Mouse (Mus musculus) kidney, embryonic 15.5 days (tissue): ENCODE data around the gene Fam149b. TPM values are rescaled to one million over a fixed set of nuclear protein-coding genes. Genes with fewer than 3 reads are reported as not detected.
A peak's percentile ranks its signal among the peaks of the same experiment; 100 is the strongest.

Source experiments
- ATAC-seq: fragments of 200-750 bp; cut with Nextera tagmentation; replicated peaks from 2 replicates; pipeline ENCODE4 v1.8.0; 2017; ENCODE audit warnings: moderate TSS enrichment; ENCODE audit not compliant: low FRiP score
- H3K27ac ChIP-seq: fragments of 300-500 bp; sonication (generic); 2 replicates; pipeline ENCODE4 v1.5.1; 2015; ENCODE audit warnings: mild to moderate bottlenecking, inconsistent platforms
- H3K27me3 ChIP-seq: fragments of 300-500 bp; sonication (generic); 2 replicates; pipeline ENCODE4 v1.6.1; 2015; ENCODE audit warnings: inconsistent platforms
- H3K36me3 ChIP-seq: fragments of 300-500 bp; sonication (generic); 2 replicates; pipeline ENCODE4 v1.6.1; 2015; ENCODE audit warnings: inconsistent platforms
- H3K4me1 ChIP-seq: fragments of 300-500 bp; sonication (generic); 2 replicates; pipeline ENCODE4 v1.6.1; 2015; ENCODE audit warnings: inconsistent platforms
- H3K4me2 ChIP-seq: fragments of 300-500 bp; sonication (generic); 2 replicates; pipeline ENCODE4 v1.6.1; 2015; ENCODE audit warnings: moderate library complexity, mild to moderate bottlenecking, inconsistent platforms
- H3K4me3 ChIP-seq: fragments of 300-500 bp; sonication (generic); replicated peaks from 2 replicates; pipeline ENCODE4 v1.5.1; 2015; ENCODE audit warnings: mild to moderate bottlenecking, inconsistent platforms
- H3K9ac ChIP-seq: fragments of 300-500 bp; sonication (generic); 2 replicates; pipeline ENCODE4 v1.6.1; 2015; ENCODE audit warnings: mild to moderate bottlenecking, inconsistent platforms
- H3K9me3 ChIP-seq: fragments of 300-500 bp; sonication (generic); replicated peaks from 2 replicates; pipeline ENCODE4 v1.6.1; 2016; ENCODE audit warnings: inconsistent platforms
- WGBS: fragments of 180-500 bp; shearing (Covaris S2); methylation state at CpG from one replicate; pipeline ENCODE4 v1.1.7; 2015; ENCODE audit warnings: mixed read lengths; 5-methylcytosine and 5-hydroxymethylcytosine counted together
- polyA plus RNA-seq: library from polyadenylated mRNA; unstranded; fragments of >200 nt; fragmentation: Nextera tagmentation; extraction: Ambion mirVana; gene quantifications from 2 replicates; pipeline ENCODE4 v1.2.1, GENCODE M21; 2015

Fam149b gene
- polyA plus RNA-seq, 1 experiment from 2014 or later = 40.0 TPM

DNA sequence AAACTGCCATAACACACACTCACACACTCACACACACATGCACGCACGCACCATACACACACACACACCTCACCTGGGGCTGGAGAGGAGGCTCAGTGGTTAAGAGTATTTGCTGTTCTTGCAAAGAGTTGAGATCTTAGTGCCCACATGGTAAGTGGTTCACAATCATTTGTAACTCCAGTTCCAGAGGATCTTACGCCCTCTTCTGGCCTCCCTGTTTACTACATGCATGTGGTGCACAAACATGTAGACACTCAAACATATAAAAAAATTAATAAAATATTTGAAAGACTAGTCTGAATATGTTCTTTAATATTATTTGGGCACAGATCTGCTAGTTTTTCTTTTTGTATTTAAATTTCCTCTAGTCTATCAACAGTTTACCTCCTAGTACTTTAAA lies 20.3 kb downstream of the Fam149b start:
- Histone ChIP-seq H3K9me3 (no peaks in the 10 kb centered on the region), H3K27ac (no peak overlapping the region), H3K4me3 (no peak overlapping the region), H3K9ac (no peak overlapping the region), H3K4me1 (no peaks in the 10 kb centered on the region), H3K27me3 (no peaks in the 10 kb centered on the region), H3K4me2 (no peak overlapping the region), H3K36me3 (peaks cover 88% of the 10 kb centered on the region)
- ATAC-seq = no peak
- 93% methylated on average over 3 of the region's 3 CpGs for WGBS

- Histone ChIP-seq H3K9ac (no peak overlapping the region), H3K27ac (no peak overlapping the region), H3K36me3 (peaks cover 86% of the 10 kb centered on the region), H3K4me2 (no peak overlapping the region), H3K4me1 (no peaks in the 10 kb centered on the region), H3K27me3 (no peaks in the 10 kb centered on the region), H3K4me3 (no peak overlapping the region), H3K9me3 (no peaks in the 10 kb centered on the region)
- 83% methylated on average over 7 of the region's 7 CpGs for WGBS
- ATAC-seq = no peak
Observed at GRCm38 (mm10) chr14:20370798-20371197, 22.8 kb downstream of the Fam149b start.

DNA sequence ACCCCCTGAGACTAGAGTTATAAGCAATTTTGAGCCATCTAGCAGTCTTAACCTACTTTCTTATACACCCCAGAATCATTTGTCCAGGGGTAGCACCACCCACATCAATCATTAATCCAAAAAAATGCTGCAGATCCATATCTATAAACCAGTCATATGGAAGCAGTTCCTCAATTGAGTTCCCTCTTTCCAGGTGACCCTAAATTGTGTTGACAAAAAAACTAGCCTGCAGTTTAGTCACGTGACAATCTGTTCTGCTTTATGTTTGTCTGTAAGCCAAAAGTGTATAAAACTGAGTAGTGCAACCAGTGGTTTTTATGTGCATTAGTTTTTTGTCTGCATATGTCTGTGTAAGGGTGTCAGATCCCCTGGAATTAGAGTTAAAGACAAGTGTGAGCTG lies 23.9 kb downstream of the Fam149b start:
- ATAC-seq = no peak
- WGBS = 83% methylated on average over 1 of the region's 1 CpGs
- H3K4me3 ChIP-seq = no peak overlapping the region
- no peaks in the 10 kb centered on the region for H3K27me3 ChIP-seq
- H3K36me3 ChIP-seq = peaks cover 86% of the 10 kb centered on the region
- no peak overlapping the region for H3K4me2 ChIP-seq
- no peaks in the 10 kb centered on the region for H3K9me3 ChIP-seq
- H3K27ac ChIP-seq = no peak overlapping the region
- H3K4me1 ChIP-seq = no peaks in the 10 kb centered on the region
- no peak overlapping the region for H3K9ac ChIP-seq

DNA sequence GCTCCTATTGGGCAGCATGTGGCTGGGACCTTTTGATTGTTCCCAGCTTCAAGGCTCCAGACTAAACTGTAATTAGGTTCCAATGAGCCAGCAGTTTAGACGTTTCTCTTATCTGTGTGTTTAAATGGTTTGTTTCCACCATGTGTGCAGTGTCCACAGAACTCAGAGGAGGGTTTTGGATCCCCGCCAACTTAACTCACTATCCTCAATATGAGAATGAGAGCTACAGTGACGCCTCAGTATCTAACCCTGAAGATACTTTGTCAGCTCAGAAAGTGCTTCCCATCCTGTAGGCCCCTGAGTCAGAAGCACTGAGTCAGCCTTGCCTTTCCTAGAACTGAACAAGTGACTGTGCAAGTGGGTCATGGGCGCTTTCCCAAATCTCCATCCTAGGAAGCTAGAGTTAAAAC lies 29.2 kb downstream of the Fam149b start:
- Histone ChIP-seq H3K27ac (no peak overlapping the region), H3K27me3 (no peaks in the 10 kb centered on the region), H3K36me3 (peaks cover 74% of the 10 kb centered on the region), H3K9me3 (no peaks in the 10 kb centered on the region), H3K9ac (no peak overlapping the region), H3K4me2 (no peak overlapping the region), H3K4me3 (no peak overlapping the region), H3K4me1 (no peaks in the 10 kb centered on the region)
- 76% methylated on average over 4 of the region's 4 CpGs for WGBS
- ATAC-seq = no peak

DNA sequence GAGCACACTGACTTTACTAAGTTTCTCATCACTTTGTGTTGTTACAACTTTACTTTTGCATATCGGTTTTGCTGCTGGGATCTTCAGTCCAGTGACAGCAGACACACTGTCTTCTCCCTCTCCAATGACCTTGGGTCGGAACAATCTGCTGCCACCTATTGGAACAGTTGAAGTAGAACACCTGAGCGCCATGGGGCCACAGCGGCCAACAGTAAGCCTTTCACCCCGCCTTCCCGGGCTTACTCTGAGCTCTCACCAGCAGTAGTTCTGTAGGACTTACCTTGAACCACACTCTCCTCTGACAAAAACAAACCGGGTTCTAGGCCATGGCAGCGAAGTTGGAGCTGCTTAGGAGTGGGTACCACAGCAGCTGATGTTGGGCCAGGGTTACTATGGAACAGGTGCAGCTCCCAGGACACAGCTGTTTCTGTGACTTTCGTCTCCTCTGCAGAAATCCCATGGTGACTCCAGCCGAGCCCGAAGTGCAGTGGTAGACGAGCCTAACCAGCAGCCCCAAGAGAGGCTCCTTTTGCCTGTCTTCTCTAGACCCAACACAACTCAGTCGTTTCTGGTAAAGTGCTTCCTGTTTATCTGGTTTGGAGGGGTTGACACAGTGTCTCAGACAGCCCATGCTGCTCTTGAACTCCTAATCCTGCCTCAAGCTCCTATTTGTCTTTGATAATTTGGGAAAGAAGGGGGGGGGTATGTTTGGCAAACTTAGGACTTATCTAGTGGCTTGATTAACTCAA lies 30.5 kb downstream of the Fam149b start:
- no peak overlapping the region for H3K27ac ChIP-seq
- H3K4me2 ChIP-seq = no peak overlapping the region
- no peaks in the 10 kb centered on the region for H3K27me3 ChIP-seq
- no peak overlapping the region for H3K9ac ChIP-seq
- peaks cover 74% of the 10 kb centered on the region for H3K36me3 ChIP-seq
- H3K4me1 ChIP-seq = no peaks in the 10 kb centered on the region
- 40% methylated on average over 13 of the region's 13 CpGs for WGBS
- H3K4me3 ChIP-seq = no peak overlapping the region
- H3K9me3 ChIP-seq = no peaks in the 10 kb centered on the region
- peak; percentile 56; the same call in 1 of the 2 replicates for ATAC-seq

DNA sequence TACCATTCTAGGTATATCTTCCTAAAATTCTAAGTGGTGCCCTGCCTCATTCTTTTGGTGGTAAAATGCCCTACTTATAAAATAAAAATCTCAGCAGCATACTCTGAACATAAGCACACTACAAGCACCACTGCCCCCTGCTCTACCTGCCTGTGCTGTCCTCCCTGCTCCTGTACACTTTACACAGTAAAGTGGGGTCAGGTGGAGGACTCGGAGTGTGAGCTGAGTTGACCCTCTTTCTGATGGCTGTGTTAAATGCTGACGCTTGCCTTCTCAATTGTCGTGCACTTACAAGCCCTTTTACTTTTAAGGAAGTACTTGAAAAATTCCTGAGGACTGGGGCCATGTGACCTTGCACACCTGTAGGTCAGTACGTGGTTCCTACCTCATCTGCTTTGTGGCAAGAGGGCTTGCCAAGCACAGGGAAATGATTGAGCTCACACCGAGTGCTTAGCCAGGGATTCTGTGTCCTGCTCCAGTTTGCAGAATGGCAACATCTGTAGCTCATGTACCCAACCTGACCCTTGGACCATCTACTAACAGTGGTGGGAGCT lies 31.2 kb downstream of the Fam149b start:
- no peak overlapping the region for H3K4me3 ChIP-seq
- no peak overlapping the region for H3K4me2 ChIP-seq
- ATAC-seq = no peak
- no peaks in the 10 kb centered on the region for H3K27me3 ChIP-seq
- no peaks in the 10 kb centered on the region for H3K9me3 ChIP-seq
- 89% methylated on average over 5 of the region's 5 CpGs for WGBS
- H3K27ac ChIP-seq = no peak overlapping the region
- H3K9ac ChIP-seq = no peak overlapping the region
- H3K4me1 ChIP-seq = no peaks in the 10 kb centered on the region
- H3K36me3 ChIP-seq = peaks cover 74% of the 10 kb centered on the region

GRCm38 (mm10) chr14:20379753-20380430 lies 31.9 kb downstream of the Fam149b start:
- 83% methylated on average over 9 of the region's 9 CpGs for WGBS
- no peak overlapping the region for H3K4me2 ChIP-seq
- H3K9me3 ChIP-seq = no peaks in the 10 kb centered on the region
- H3K27me3 ChIP-seq = no peaks in the 10 kb centered on the region
- no peak overlapping the region for H3K27ac ChIP-seq
- H3K4me1 ChIP-seq = no peaks in the 10 kb centered on the region
- no peak overlapping the region for H3K4me3 ChIP-seq
- H3K9ac ChIP-seq = no peak overlapping the region
- H3K36me3 ChIP-seq = peaks cover 76% of the 10 kb centered on the region
- ATAC-seq = no peak

- WGBS = under 1% methylated on average over 59 of the region's 59 CpGs
- Histone ChIP-seq H3K4me2 (peak within 1 kb of the TSS; percentile 79), H3K36me3 (peaks cover 60% of the 10 kb centered on the region), H3K9me3 (no peaks in the 10 kb centered on the region), H3K27me3 (no peaks in the 10 kb centered on the region), H3K9ac (peak within 1 kb of the TSS; percentile 76), H3K4me1 (peaks cover 38% of the 10 kb centered on the region), H3K4me3 (peak within 1 kb of the TSS; percentile 77), H3K27ac (peak within 1 kb of the TSS; percentile 91)
- peak; percentile 83 for ATAC-seq
Observed at GRCm38 (mm10) chr14:20388441-20389129, 40.6 kb downstream of the Fam149b start, which contains the start of gene Dnajc9. TSS of gene Dnajc9 (minus strand) at chr14:20388910.

DNA sequence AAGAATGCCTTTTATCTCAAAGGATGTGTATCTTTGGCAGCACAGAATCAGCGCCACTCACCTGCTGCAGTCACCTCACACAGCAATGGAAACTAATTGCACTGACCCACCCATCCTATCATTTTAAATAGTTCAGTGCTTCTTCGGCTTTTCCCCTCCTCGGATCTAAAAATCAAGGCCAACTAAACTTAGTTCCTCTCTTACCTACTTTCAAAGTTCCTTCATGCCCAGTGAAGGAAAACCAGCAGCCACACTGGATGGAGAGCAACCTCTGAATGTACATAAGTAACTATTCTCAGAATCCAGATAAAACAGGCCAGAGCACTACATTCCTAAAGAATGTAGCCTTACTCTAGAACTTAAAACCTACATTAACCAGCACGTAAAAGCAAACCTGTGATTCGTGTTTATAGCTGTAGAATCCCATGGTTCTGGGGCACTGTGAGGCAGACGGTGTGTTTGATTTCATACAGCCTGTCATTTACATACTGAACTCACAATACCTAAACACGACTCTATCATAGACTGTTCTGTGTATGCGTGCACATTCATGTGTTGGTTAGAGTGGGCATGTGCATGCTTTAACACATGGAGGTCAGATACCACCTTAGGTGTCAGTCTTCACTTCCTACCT lies 41.6 kb downstream of the Fam149b start:
- Histone ChIP-seq H3K36me3 (peaks cover 51% of the 10 kb centered on the region), H3K9ac (peak overlapping the region; percentile 76), H3K4me1 (peaks cover 43% of the 10 kb centered on the region), H3K9me3 (no peaks in the 10 kb centered on the region), H3K27me3 (no peaks in the 10 kb centered on the region), H3K27ac (no peak overlapping the region), H3K4me2 (peak overlapping the region; percentile 79), H3K4me3 (peak overlapping the region; percentile 77)
- ATAC-seq = no peak
- WGBS = 87% methylated on average over 8 of the region's 8 CpGs

DNA sequence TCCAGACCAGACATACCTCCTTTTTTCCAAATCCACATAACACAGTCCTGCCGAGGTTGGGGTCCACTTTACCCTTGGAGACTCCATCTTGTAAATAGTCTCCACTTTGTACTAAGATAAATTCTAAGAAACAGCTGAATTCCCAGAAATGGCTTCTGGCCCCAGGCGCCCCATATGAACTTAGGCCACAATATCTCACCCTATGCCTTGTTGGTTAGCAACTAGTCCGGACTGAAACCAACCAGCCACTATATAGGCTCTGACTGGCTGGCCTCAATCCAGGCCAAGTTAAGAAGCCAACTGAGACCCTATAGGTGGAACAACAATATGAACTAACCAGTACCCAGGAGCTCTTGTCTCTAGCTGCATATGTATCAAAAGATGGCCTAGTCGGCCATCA lies 44.4 kb downstream of the Fam149b start:
- ATAC-seq = no peak
- Histone ChIP-seq H3K4me3 (peak overlapping the region; percentile 72), H3K4me2 (peak overlapping the region; percentile 67), H3K36me3 (peaks cover 26% of the 10 kb centered on the region), H3K4me1 (peaks cover 25% of the 10 kb centered on the region), H3K27me3 (no peaks in the 10 kb centered on the region), H3K27ac (no peak overlapping the region), H3K9me3 (no peaks in the 10 kb centered on the region), H3K9ac (no peak overlapping the region)
- 86% methylated on average over 4 of the region's 4 CpGs for WGBS

DNA sequence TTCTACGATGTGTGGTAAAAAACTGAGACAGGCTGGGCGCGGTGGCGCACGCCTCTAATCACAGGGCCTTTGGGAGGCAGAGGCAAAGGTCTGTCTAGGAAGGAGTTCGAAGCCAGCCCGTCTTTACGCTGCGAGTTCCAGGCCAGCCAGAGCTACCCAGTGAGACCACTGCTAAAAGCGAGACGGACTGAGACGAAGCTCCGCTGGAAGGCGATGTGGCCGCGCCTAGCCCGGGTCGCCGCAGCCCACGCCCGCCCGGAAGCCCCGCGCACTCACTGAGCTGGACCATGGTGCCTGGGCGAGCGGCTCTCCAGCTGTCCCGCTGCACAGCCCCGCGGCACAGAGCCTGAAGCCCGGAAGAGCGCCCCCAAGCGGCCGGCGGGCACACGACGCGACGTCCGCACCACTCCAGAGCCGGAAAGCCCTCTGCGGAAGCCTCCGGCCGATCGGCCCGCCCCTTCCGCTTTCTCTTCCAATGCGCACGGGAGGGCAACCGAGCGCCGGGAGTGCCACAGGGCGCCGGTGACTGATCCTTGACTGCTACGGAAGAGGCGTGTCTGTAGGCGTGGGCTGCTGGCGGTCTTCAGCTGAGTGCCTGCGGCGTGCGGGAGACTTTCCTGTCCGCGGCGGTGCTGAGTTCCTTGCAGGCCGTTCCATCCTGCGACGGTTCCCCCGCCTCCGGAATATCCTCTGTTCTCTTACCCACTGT lies 45.4 kb downstream of the Fam149b start, which contains the start of gene Mrps16:
TSS of gene Mrps16 (minus strand) at position 430 of the 709 bp plus-strand sequence.
- Histone ChIP-seq H3K9ac (peak within 1 kb of the TSS; percentile 80), H3K27ac (peak within 1 kb of the TSS; percentile 90), H3K4me3 (peak within 1 kb of the TSS; percentile 72), H3K9me3 (no peaks in the 10 kb centered on the region), H3K4me1 (peaks cover 17% of the 10 kb centered on the region; the same call in 1 of the 2 replicates), H3K36me3 (peaks cover 22% of the 10 kb centered on the region), H3K4me2 (peak within 1 kb of the TSS; percentile 67), H3K27me3 (no peaks in the 10 kb centered on the region)
- peak; percentile 96 for ATAC-seq
- under 1% methylated on average over 68 of the region's 68 CpGs for WGBS
